Mouse (Mus musculus) stomach, postnatal 0 days (tissue): Measurements from ENCODE around the gene Rassf4. TPM values are rescaled to one million over a fixed set of nuclear protein-coding genes. Genes with fewer than 3 reads are reported as not detected.

ENCODE experiments used
- ATAC-seq: fragments of 200-750 bp; cut with Nextera tagmentation; 2 replicates; pipeline ENCODE4 v1.8.0; 2017; ENCODE audit not compliant: low FRiP score, low TSS enrichment
- DNase-seq: peaks from one replicate; pipeline ENCODE4 v3.0.0-alpha.2; 2016; ENCODE audit warnings: low spot score
- H3K27ac ChIP-seq: fragments of 300-500 bp; sonication (generic); replicated peaks from 2 replicates; pipeline ENCODE4 v1.5.1; 2014; ENCODE audit warnings: mild to moderate bottlenecking, control low read depth
- H3K27me3 ChIP-seq: fragments of 300-500 bp; sonication (generic); 2 replicates; pipeline ENCODE4 v1.6.1; 2014; ENCODE audit warnings: low read length; ENCODE audit not compliant: control insufficient read depth, insufficient read depth
- H3K36me3 ChIP-seq: fragments of 300-500 bp; sonication (generic); 2 replicates; pipeline ENCODE4 v1.6.1; 2014; ENCODE audit warnings: low read length, mixed read lengths; ENCODE audit not compliant: control insufficient read depth, insufficient read depth
- H3K4me1 ChIP-seq: fragments of 300-500 bp; sonication (generic); replicated peaks from 2 replicates; pipeline ENCODE4 v1.6.1; 2014; ENCODE audit warnings: antibody characterized with exemption; ENCODE audit not compliant: control insufficient read depth, insufficient read depth
- H3K4me2 ChIP-seq: fragments of 300-500 bp; sonication (generic); replicated peaks from 2 replicates; pipeline ENCODE4 v1.6.1; 2014; ENCODE audit warnings: low read depth, mild to moderate bottlenecking, control low read depth, moderate library complexity
- H3K4me3 ChIP-seq: fragments of 300-500 bp; sonication (generic); 2 replicates; pipeline ENCODE4 v1.5.1; 2014; ENCODE audit warnings: low read depth, low read length, control low read depth
- H3K9ac ChIP-seq: fragments of 300-500 bp; sonication (generic); 2 replicates; pipeline ENCODE4 v1.6.1; 2014; ENCODE audit warnings: mild to moderate bottlenecking, low read length, control low read depth, mixed read lengths
- H3K9me3 ChIP-seq: fragments of 300-500 bp; sonication (generic); 2 replicates; pipeline ENCODE4 v1.6.1; 2016; ENCODE audit warnings: low read length; ENCODE audit not compliant: control insufficient read depth
- CTCF ChIP-seq: IDR thresholded peaks from 2 replicates; pipeline ENCODE4 v1.5.1; 2016; ENCODE audit warnings: antibody characterized with exemption, low read depth, mild to moderate bottlenecking, moderate library complexity
- EP300 ChIP-seq: optimal IDR thresholded peaks from 2 replicates; pipeline ENCODE3; 2016; ENCODE audit warnings: antibody characterized with exemption
- whole genome bisulfite sequencing: fragments of 180-500 bp; shearing (Covaris S2); extraction: QIAGEN DNeasy Blood & Tissue Kit; methylation state at CpG from one replicate; pipeline ENCODE4 v1.1.7; 2014; 5-methylcytosine and 5-hydroxymethylcytosine counted together
- polyA plus RNA-seq: library from polyadenylated mRNA; unstranded; fragments of >200 nt; fragmentation: Nextera tagmentation; extraction: Ambion mirVana; gene quantifications from 2 replicates; pipeline ENCODE4 v1.2.1, GENCODE M21; 2015

Gene Rassf4
- polyA plus RNA-seq, 1 experiment from 2014 or later = 5.6 TPM

DNA sequence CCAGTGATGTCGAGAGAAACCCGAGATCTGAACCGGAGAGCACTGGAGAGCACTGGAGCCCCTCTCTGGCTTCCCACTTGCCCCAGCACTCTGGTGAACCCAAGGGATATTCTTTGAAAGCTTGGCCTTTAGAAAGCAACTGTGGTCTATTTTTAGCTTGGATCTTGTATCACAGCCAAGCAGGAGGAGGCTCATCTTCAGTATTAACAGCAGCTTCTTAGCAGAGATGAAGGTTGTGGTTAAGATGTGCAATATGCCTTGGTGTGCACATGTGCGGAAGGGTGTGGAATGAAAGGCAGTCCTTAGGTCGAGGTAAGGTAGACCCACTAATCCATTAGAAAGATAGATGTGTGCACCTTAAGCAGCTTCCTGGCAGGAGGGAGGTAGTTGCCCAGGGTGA, 40.8 kb upstream of the Rassf4 start:
- H3K27ac ChIP-seq = no peak overlapping the region
- DNase-seq = no peak
- TF ChIP-seq EP300 = no peak
- no peak for TF ChIP-seq CTCF
- no peaks in the 10 kb centered on the region for H3K27me3 ChIP-seq
- WGBS = 67% methylated on average over 5 of the region's 5 CpGs
- no peak for ATAC-seq
- no peak overlapping the region for H3K9ac ChIP-seq
- no peaks in the 10 kb centered on the region for H3K9me3 ChIP-seq
- no peaks in the 10 kb centered on the region for H3K4me1 ChIP-seq
- no peak overlapping the region for H3K4me2 ChIP-seq
- H3K36me3 ChIP-seq = no peaks in the 10 kb centered on the region
- no peak overlapping the region for H3K4me3 ChIP-seq

DNA sequence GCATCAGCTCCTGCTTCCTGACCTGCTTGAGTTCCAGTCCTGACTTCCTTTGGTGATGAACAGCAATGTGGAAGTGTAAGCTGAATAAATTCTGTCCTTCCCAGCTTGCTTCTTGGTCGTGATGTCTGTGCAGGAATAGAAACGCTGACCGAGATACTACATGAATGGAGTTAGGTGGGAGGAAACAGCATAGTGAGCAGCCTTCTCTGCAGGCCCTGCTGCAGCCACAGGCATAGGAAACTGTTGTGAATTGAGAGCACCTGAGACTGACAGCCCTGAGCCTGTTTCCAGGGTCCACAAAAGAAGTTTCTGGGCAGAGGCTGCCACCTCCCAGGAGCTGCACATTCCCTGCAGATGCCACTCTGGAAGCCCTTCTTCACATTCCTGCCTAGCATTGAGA, 40.2 kb upstream of the Rassf4 start:
- H3K36me3 ChIP-seq = no peaks in the 10 kb centered on the region
- no peak overlapping the region for H3K4me3 ChIP-seq
- no peaks in the 10 kb centered on the region for H3K9me3 ChIP-seq
- H3K4me1 ChIP-seq = no peaks in the 10 kb centered on the region
- DNase-seq (no peak), ATAC-seq (no peak)
- 89% methylated on average over 3 of the region's 3 CpGs for WGBS
- H3K27me3 ChIP-seq = no peaks in the 10 kb centered on the region
- H3K9ac ChIP-seq = no peak overlapping the region
- H3K4me2 ChIP-seq = no peak overlapping the region
- no peak overlapping the region for H3K27ac ChIP-seq
- TF ChIP-seq CTCF = no peak
- no peak for TF ChIP-seq EP300

DNA sequence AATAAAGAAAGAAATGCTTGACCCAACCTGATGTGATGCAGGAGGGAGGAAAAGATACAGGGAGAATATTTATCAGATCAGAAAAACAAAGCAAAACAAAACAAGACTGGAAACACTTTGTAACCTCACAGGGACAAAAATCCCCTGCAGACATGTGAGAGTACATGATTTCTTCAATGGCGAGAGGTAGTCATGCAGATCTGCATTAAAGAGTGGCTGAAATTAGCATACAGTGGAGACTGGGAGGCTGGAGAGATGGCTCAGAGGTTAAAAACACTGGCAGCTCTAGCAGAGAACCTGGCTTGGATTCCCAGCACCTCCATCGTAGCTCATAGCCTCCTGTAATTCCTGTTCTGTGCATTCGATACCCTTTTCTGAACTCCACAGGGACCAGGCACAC, 38.8 kb upstream of the Rassf4 start:
- no peak for DNase-seq
- no peak for TF ChIP-seq EP300
- no peak for TF ChIP-seq CTCF
- H3K27ac ChIP-seq = no peak overlapping the region
- H3K4me3 ChIP-seq = no peak overlapping the region
- 90% methylated on average over 3 of the region's 3 CpGs for WGBS
- ATAC-seq = no peak
- no peak overlapping the region for H3K4me2 ChIP-seq
- no peaks in the 10 kb centered on the region for H3K9me3 ChIP-seq
- no peaks in the 10 kb centered on the region for H3K4me1 ChIP-seq
- no peaks in the 10 kb centered on the region for H3K27me3 ChIP-seq
- H3K9ac ChIP-seq = no peak overlapping the region
- no peaks in the 10 kb centered on the region for H3K36me3 ChIP-seq

DNA sequence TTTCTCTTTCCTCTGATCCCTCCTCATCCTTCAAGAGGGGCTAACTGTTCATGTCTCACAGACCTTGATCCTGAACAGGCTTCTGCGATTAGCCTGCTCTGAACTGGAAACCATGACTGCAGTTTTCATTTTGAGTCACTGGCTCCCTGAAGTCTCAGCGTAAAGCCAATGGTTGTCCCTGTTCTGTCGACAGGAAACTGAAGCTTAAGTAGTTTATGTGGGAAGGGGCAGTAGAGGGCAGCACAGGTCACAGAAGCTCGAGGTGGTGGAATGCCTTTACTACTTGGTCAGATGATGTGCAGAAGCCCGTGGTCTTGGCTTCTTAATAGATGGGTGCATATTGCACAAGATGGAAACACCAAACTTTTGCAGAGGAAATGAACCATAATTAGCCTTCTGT, 38.3 kb upstream of the Rassf4 start:
- Histone ChIP-seq H3K4me2 (no peak overlapping the region), H3K27me3 (no peaks in the 10 kb centered on the region), H3K9me3 (no peaks in the 10 kb centered on the region), H3K27ac (no peak overlapping the region), H3K4me1 (no peaks in the 10 kb centered on the region), H3K4me3 (no peak overlapping the region), H3K36me3 (no peaks in the 10 kb centered on the region), H3K9ac (no peak overlapping the region)
- no peak for ATAC-seq
- TF ChIP-seq CTCF (peak; percentile 19), EP300 (no peak)
- 24% methylated on average over 5 of the region's 5 CpGs for WGBS
- no peak for DNase-seq

DNA sequence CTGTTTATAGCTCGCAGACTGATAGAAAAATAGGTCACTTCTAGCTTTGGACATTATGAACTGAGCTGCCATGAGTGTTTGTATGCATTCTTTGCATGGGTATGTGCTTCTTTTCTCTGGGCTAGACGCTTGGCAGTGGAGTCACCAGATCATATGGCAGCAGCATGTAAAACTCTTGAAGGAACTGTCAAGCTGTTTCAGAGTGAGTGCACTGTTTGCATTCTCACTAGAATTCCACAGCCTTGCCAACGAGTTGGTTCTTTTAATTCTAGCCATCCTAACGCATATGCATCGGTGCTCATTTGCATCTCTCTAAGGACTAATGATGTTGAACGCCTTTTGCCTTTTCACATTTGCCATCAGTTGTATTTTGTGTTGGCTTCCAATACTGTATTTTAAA, 30.6 kb upstream of the Rassf4 start:
- Histone ChIP-seq H3K4me1 (no peaks in the 10 kb centered on the region), H3K27ac (no peak overlapping the region), H3K36me3 (no peaks in the 10 kb centered on the region), H3K9me3 (no peaks in the 10 kb centered on the region), H3K4me2 (no peak overlapping the region), H3K27me3 (no peaks in the 10 kb centered on the region), H3K9ac (no peak overlapping the region), H3K4me3 (no peak overlapping the region)
- no peak for DNase-seq
- ATAC-seq = no peak
- TF ChIP-seq CTCF = no peak
- TF ChIP-seq EP300 = no peak
- 74% methylated on average over 6 of the region's 6 CpGs for WGBS

DNA sequence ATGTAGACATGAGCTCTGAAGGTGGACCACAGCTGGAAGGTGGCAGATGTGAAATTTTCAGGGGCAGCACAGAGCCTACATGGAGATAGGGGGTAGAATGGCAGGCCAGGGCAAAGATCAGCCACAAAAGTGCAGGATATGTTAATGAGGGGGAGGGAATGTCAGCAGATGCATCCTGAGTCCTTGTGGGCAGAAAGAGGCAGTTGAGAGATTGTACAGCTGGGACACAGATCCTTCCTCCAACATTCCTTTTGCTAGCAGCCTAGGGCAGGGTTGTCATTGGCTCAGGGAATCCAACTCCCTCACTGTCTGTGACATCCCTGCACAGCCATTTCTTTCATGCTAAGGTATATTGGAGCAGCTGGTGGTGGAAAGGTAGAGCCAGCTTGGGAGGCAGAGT, 27.1 kb upstream of the Rassf4 start:
- ATAC-seq (no peak), DNase-seq (no peak)
- TF ChIP-seq EP300 = no peak
- TF ChIP-seq CTCF = no peak
- Histone ChIP-seq H3K4me3 (no peak overlapping the region), H3K9ac (no peak overlapping the region), H3K36me3 (no peaks in the 10 kb centered on the region), H3K27ac (no peak overlapping the region), H3K4me1 (no peaks in the 10 kb centered on the region), H3K9me3 (no peaks in the 10 kb centered on the region), H3K27me3 (no peaks in the 10 kb centered on the region), H3K4me2 (no peak overlapping the region)
